Mouse (Mus musculus): ENCODE results near the gene Rapgef1.
"Not testable (repeated sequence)": the region's sequence is repeated elsewhere in the genome, so short reads cannot be mapped to it uniquely, and the experiment has no call there.

The Rapgef1 gene

GRCm38 (mm10) chr2:29703104-29704081 is 83.9 kb downstream of the Rapgef1 start:
- DNase-seq (ENCODE audit: low spot score): no peak

GRCm38 (mm10) chr2:29705493-29705892 is 86.0 kb downstream of the Rapgef1 start:
- no peak for DNase-seq (ENCODE audit: low spot score)

GRCm38 (mm10) chr2:29706726-29707620 is 87.5 kb downstream of the Rapgef1 start:
- DNase-seq (ENCODE audit: low spot score): no peak

DNA sequence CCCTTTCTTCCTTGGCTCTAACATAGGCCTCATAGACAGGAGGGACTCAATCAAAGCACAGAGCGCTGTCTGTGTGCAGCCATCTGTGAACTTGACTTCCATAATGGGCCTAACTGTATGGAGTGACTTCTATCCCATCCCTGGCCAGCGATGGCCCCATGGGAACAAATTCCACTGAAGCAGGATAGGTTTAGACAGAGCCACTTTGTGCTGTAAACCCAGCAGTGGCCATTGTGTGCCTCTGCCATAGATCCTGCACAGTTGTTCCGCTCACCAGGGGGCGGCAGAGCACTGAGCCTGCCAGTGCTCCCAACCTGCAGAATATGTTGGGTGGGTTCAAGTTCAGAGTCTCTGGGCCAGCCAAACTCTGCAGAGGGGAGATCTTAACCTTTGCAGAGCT is 88.2 kb downstream of the Rapgef1 start:
- no peak for DNase-seq (ENCODE audit: low spot score)

DNA sequence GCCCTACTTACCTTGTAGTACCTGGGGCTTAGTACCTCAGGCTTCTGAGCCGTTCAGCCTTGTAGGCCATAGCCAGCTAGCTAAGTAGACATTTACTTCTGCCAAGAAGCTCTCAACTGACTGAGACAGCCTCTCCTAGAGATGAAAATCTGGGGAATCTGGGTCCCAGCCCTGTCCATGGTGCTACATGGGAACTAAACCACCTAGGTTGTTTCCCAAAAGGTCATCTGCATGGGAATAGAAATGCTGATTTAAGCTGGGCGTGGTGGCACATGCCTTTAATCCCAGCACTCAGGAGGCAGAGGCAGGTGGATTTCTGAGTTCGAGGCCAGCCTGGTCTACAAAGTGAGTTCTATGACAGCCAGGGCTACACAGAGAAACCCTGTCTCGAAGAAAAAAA is 88.7 kb downstream of the Rapgef1 start:
- not testable (repeated sequence) for DNase-seq (ENCODE audit: low spot score)

GRCm38 (mm10) chr2:29711038-29711437 is 91.5 kb downstream of the Rapgef1 start:
- DNase-seq (ENCODE audit: low spot score): no peak

DNA sequence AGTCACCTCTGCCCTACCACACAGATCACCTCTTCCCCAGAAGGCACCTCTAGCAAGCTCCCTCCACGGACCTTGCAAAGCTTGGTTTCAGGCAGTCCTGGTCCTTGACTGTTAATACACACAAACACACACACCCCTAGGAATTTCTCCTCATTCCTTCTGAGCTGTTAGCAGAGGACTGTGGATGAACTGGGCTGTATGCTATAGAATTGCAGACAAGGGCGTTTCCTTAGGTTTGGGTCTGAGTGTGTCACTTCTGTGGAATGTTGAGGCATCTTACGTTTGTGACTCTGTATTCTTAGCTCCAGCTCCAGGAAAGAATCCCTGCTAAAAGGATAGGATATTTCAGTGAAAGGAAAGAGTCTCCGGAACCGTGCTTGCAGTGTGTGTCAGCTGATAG is 92.4 kb downstream of the Rapgef1 start:
- DNase-seq (ENCODE audit: low spot score): no peak

GRCm38 (mm10) chr2:29713501-29713900 is 94.0 kb downstream of the Rapgef1 start:
- no peak for DNase-seq (ENCODE audit: low spot score)

- DNase-seq (ENCODE audit: low spot score): no peak
Measured at GRCm38 (mm10) chr2:29714127-29714526, 94.6 kb downstream of the Rapgef1 start.

- DNase-seq (ENCODE audit: low spot score): no peak
Measured at GRCm38 (mm10) chr2:29716143-29716542, 96.6 kb downstream of the Rapgef1 start.

DNA sequence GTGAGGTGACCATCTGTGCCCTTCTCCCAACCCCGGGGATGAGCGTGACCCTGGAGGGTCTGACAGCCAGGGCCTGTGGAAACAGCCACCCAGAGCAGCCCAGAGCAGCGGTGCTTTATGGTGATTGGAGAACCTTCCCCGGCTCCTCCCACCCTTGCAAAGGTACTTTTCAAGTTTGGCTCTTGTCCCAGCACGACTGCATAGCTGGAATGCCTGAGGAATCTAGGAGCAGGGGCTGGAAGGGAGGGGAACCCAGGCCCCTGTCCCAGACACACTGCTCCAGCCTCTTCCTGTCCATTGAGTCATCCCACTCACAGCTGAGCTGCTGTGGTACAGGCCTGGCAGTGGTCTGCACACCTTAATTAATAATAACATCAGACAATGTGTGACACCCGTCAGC is 97.2 kb downstream of the Rapgef1 start:
- DNase-seq (ENCODE audit: low spot score): no peak

- no peak for DNase-seq (ENCODE audit: low spot score)
Measured at GRCm38 (mm10) chr2:29718581-29718980, 99.1 kb downstream of the Rapgef1 start.

GRCm38 (mm10) chr2:29723132-29723531 is 103.6 kb downstream of the Rapgef1 start:
- no peak for DNase-seq (ENCODE audit: low spot score)

- no peak for DNase-seq (ENCODE audit: low spot score)
Measured at GRCm38 (mm10) chr2:29724664-29725365, 105.3 kb downstream of the Rapgef1 start.

DNA sequence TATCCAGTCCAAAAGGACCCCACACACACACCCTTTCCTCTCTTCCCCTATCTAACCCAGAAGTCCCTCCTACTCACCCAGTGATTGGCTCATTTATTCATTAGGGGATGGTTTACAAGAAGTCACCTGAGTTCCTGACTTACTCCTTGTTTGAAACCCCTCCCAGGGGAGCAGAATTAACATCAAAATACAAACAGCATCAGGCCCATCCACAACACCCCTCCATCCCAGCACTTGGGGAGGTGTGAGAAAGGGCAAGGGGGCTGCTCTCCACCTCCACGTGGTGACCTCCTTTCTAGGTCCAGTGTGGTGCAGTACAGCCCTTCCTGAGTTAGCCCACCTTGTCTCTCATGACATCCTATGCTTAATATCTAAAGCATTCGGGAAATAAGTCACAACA is 110.0 kb downstream of the Rapgef1 start:
- no peak for DNase-seq (ENCODE audit: low spot score)

GRCm38 (mm10) chr2:29731545-29731944 is 112.0 kb downstream of the Rapgef1 start:
- DNase-seq (ENCODE audit: low spot score): no peak

GRCm38 (mm10) chr2:29732559-29732958 is 113.0 kb downstream of the Rapgef1 start:
- DNase-seq (ENCODE audit: low spot score): no peak

DNA sequence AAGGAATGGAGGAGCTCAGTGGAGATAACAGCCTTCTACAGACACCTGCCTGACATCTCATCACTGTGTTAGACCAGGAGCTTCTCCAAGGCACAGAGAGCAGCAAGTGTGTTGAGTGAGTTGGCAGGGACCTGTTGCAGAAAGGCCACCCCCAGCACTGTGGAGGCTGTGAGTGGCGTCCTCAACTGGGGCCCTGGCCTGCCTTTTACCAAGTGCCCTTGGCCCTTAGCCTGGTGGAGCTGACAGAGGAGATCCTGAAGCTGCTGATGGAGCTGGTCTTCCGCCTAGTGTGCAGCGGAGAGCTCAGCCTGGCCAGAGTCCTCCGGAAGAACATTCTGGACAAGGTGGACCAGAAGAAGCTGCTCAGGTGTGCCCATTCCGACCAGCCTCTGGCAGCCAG is 113.8 kb downstream of the Rapgef1 start:
- DNase-seq (ENCODE audit: low spot score): no peak

- no peak for DNase-seq (ENCODE audit: low spot score)
Measured at GRCm38 (mm10) chr2:29735708-29736107, 116.2 kb downstream of the Rapgef1 start.

GRCm38 (mm10) chr2:29737209-29737925 is 117.8 kb downstream of the Rapgef1 start:
- DNase-seq (ENCODE audit: low spot score): no peak

DNA sequence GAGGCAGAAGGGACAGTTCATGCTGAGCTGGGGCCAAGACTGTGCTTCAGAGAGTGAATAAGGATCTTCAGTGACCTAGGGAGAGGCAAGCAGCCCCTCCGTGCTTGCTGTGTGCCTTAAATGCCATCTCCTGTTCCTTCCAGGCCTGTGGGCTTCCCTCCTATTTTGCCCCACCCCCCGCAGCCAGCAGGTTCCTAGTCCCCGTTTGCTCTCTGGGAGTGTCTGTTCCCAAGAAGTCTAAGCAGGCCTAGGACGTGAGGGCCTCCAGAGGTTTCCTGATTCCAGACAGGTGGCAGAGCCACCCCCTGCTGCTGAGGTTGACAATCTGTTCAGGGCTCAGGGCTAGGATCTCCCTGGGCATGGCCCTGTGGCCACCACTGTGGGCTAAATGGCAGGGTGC is 119.3 kb downstream of the Rapgef1 start:
- no peak for DNase-seq (ENCODE audit: low spot score)
